Mouse (Mus musculus): ENCODE results near the gene Treh. TPM values are rescaled to one million over a fixed set of nuclear protein-coding genes. Genes with fewer than 3 reads are reported as not detected.

The Treh gene
- polyA plus RNA-seq, 1 experiment from 2014 or later = 2.2 TPM

DNA sequence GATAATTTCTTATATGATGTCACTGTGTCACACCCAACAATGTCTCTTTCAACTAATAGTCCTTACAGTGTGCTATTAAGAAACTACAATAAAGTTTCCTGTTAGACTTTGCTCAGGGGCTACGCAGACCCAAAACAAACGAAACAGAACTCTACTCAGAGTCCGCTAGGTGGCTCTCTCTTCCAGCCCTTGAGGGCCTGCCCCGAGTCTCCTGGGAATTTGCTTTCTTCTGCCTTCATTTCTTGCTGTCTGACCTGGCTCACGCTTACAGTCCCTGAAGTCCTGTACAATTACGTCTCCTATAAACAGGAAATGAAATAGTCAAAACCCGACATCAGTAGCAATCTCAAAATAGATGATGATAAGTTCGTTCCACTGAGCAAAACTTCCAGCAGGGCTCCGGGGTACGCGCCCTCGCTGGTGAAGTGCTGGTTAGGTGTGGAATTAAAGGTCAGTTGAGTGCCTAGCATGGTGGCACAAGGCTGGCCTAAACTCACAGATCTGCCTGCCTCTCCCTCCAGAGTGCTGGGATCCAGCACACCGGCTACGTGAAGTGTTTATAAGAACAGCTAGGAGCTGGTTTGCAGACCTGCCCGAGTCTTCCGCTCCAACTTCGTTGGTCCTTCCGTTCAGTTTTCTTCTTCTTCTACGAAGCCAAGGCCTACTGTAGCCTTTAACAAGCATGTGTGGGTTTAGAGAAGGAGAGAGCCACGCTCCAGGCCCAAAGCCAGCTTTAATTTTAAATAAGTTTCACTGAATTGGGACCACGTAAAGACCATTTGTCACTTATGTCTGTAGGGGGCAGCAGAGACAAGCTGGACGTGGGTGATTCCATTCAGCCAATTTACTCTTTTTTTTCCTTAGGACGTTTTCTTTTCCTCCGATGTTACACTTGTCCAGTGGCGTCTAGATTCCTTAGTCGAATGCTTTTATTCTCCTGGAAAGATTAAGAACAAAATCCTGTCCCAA, 17.7 kb upstream of the Treh start:
- H3K27ac ChIP-seq = peak overlapping the region; percentile 54; the same call in 1 of the 2 replicates

DNA sequence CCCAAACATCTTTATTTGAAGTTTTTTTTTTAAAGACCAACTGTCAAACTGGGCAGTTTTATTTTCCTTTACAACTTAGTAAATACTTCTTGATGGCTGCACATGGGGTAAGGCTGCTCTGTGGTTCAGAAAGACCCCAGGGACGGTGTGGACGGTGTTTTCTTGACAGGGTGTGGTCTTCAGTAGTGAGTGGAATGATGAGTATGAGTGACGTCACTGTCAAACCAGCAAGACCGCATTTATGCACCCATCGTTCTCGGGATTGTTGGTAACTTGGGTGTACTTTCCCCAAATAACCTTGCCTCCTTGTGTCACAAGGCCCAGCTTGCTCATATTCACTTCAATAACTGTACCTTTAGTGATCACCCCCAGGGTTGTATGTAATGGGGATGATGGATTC, 9.3 kb upstream of the Treh start:
- Histone ChIP-seq H3K4me2 (ENCODE audit: low read length) (no peak overlapping the region), H3K4me1 (replicated peaks; ENCODE audit: insufficient read depth, low read length) (no peaks in the 10 kb centered on the region), H3K36me3 (ENCODE audit: insufficient read depth, low read length) (no peaks in the 10 kb centered on the region), H3K9ac (ENCODE audit: low read depth, low read length) (no peak overlapping the region), H3K9me3 (replicated peaks; ENCODE audit: low read length) (no peaks in the 10 kb centered on the region), H3K27ac (no peak overlapping the region), H3K4me3 (replicated peaks; ENCODE audit: low read depth, low read length) (no peak overlapping the region), H3K27me3 (ENCODE audit: insufficient read depth, low read length) (no peaks in the 10 kb centered on the region)
- WGBS = 91% methylated on average over 6 of the region's 6 CpGs
- DNase-seq (ENCODE audit: low spot score) (no peak), ATAC-seq (replicated peaks; ENCODE audit: low FRiP score, low read depth) (no peak)
- no peak for TF ChIP-seq CTCF (IDR thresholded peaks at IDR 0.05; ENCODE audit: low read depth)

More for the DNA sequence above, 17.7 kb upstream of the Treh start:
- Histone ChIP-seq H3K4me1 (replicated peaks; ENCODE audit: insufficient read depth, low read length) (0 out of 2 replicates have a peak, but pooled peaks cover 5% of the 10 kb centered on the region), H3K27me3 (ENCODE audit: insufficient read depth, low read length) (no peaks in the 10 kb centered on the region), H3K36me3 (ENCODE audit: insufficient read depth, low read length) (no peaks in the 10 kb centered on the region), H3K4me2 (ENCODE audit: low read length) (peak overlapping the region; percentile 48), H3K9ac (ENCODE audit: low read depth, low read length) (peak overlapping the region; percentile 6; the same call in 1 of the 2 replicates), H3K9me3 (replicated peaks; ENCODE audit: low read length) (no peaks in the 10 kb centered on the region), H3K4me3 (replicated peaks; ENCODE audit: low read depth, low read length) (no peak overlapping the region)
- peak; percentile 88 for TF ChIP-seq CTCF (IDR thresholded peaks at IDR 0.05; ENCODE audit: low read depth)
- WGBS = 22% methylated on average over 26 of the region's 26 CpGs
- peak; percentile 75 for ATAC-seq (replicated peaks; ENCODE audit: low FRiP score, low read depth)
- peak; percentile 96 for DNase-seq (ENCODE audit: low spot score)

DNA sequence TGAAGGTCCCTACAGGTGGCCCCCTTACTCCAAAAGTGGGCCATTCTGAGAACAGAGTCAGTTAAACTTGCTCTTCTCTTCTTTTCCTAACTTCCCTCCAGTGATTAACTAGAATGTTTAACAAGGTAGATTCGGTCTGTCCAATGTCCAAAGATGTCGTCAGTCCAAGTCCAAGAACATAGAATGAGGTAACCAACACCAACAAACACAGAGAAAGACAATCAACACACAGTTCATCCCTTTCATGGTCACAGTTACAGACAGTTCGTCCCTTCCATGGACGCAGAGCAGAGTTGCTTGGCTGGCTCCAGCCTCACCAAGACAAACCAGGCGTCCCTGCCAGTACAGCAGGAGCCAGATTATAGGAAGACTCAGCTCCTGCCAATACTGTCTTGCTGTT, 1.6 kb upstream of the Treh start:
- Histone ChIP-seq H3K4me2 (ENCODE audit: low read length) (no peak overlapping the region), H3K27ac (no peak overlapping the region), H3K27me3 (ENCODE audit: insufficient read depth, low read length) (no peaks in the 10 kb centered on the region), H3K36me3 (ENCODE audit: insufficient read depth, low read length) (no peaks in the 10 kb centered on the region), H3K4me3 (replicated peaks; ENCODE audit: low read depth, low read length) (no peak overlapping the region), H3K4me1 (replicated peaks; ENCODE audit: insufficient read depth, low read length) (no peaks in the 10 kb centered on the region), H3K9me3 (replicated peaks; ENCODE audit: low read length) (no peaks in the 10 kb centered on the region), H3K9ac (ENCODE audit: low read depth, low read length) (no peak overlapping the region)
- ATAC-seq (replicated peaks; ENCODE audit: low FRiP score, low read depth) (no peak), DNase-seq (ENCODE audit: low spot score) (no peak)
- TF ChIP-seq CTCF (IDR thresholded peaks at IDR 0.05; ENCODE audit: low read depth) = no peak
- WGBS = 83% methylated on average over 5 of the region's 5 CpGs

DNA sequence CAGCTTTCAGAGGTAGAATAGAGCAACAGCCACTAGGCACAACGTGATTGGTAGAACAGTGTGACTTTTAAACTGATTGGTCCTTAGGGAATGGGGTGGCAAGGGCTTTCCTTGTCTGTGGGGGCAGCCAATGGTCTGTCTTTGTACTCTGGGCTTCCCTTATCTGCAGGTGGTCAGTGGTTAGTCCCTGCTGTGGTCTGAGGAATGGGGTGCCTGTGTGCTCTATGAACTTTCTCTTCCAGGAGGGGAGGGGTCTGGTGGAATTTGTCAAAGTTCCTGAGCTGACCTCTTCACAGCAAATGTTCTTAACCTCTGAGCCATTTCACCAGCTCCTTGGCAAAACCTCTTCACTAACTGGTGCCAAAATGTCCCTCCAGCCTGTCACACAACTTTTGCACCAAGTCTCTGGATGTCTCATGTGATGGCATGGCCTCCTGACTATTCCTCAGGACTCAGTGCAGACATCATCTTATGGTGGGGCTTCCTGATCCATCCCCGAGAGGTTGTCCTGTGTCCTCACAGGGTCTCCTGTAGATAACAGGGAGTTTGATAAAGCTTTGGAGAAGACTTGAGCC, 655 bp upstream of the Treh start:
- no peak for TF ChIP-seq CTCF (IDR thresholded peaks at IDR 0.05; ENCODE audit: low read depth)
- DNase-seq (ENCODE audit: low spot score) (no peak), ATAC-seq (replicated peaks; ENCODE audit: low FRiP score, low read depth) (no peak)
- Histone ChIP-seq H3K4me2 (ENCODE audit: low read length) (no peak overlapping the region), H3K9ac (ENCODE audit: low read depth, low read length) (no peak overlapping the region), H3K9me3 (replicated peaks; ENCODE audit: low read length) (no peaks in the 10 kb centered on the region), H3K4me3 (replicated peaks; ENCODE audit: low read depth, low read length) (no peak overlapping the region), H3K36me3 (ENCODE audit: insufficient read depth, low read length) (no peaks in the 10 kb centered on the region), H3K4me1 (replicated peaks; ENCODE audit: insufficient read depth, low read length) (no peaks in the 10 kb centered on the region), H3K27ac (no peak overlapping the region), H3K27me3 (ENCODE audit: insufficient read depth, low read length) (no peaks in the 10 kb centered on the region)
- 66% methylated on average over 2 of the region's 2 CpGs for WGBS

GRCm38 (mm10) chr9:44678288-44678871, 5.3 kb downstream of the Treh start:
- WGBS = 89% methylated on average over 2 of the region's 2 CpGs
- ATAC-seq (replicated peaks; ENCODE audit: low FRiP score, low read depth) (no peak), DNase-seq (ENCODE audit: low spot score) (no peak)
- Histone ChIP-seq H3K4me2 (ENCODE audit: low read length) (no peak overlapping the region), H3K27me3 (ENCODE audit: insufficient read depth, low read length) (no peaks in the 10 kb centered on the region), H3K27ac (no peak overlapping the region), H3K9me3 (replicated peaks; ENCODE audit: low read length) (no peaks in the 10 kb centered on the region), H3K4me1 (replicated peaks; ENCODE audit: insufficient read depth, low read length) (no peaks in the 10 kb centered on the region), H3K4me3 (replicated peaks; ENCODE audit: low read depth, low read length) (no peak overlapping the region), H3K9ac (ENCODE audit: low read depth, low read length) (no peak overlapping the region), H3K36me3 (ENCODE audit: insufficient read depth, low read length) (no peaks in the 10 kb centered on the region)
- TF ChIP-seq CTCF (IDR thresholded peaks at IDR 0.05; ENCODE audit: low read depth) = peak; percentile 55

DNA sequence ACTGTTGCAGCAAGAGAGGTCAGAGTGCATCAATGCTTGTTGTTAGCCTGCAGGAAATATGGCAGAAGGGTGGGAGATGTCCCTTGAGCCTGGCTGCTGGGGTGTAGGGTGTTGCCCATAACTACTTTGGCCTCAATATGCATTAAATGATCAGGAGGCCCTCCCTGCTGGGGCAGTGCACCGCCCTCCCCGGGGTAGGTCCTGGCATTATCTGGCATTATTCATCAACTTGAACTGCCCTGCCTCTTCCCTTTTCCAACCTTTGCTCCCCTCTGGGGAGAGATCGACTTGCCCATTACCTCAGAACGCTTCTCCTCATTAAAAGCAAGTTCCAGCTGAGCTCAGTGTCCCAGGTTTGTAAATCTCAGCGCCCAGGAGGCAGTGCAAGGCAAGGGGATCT, 6.5 kb downstream of the Treh start:
- Histone ChIP-seq H3K4me2 (ENCODE audit: low read length) (no peak overlapping the region), H3K36me3 (ENCODE audit: insufficient read depth, low read length) (no peaks in the 10 kb centered on the region), H3K4me3 (replicated peaks; ENCODE audit: low read depth, low read length) (no peak overlapping the region), H3K9me3 (replicated peaks; ENCODE audit: low read length) (no peaks in the 10 kb centered on the region), H3K4me1 (replicated peaks; ENCODE audit: insufficient read depth, low read length) (no peaks in the 10 kb centered on the region), H3K27ac (no peak overlapping the region), H3K27me3 (ENCODE audit: insufficient read depth, low read length) (no peaks in the 10 kb centered on the region), H3K9ac (ENCODE audit: low read depth, low read length) (no peak overlapping the region)
- no peak for DNase-seq (ENCODE audit: low spot score)
- no peak for TF ChIP-seq CTCF (IDR thresholded peaks at IDR 0.05; ENCODE audit: low read depth)
- WGBS = 60% methylated on average over 5 of the region's 5 CpGs
- no peak for ATAC-seq (replicated peaks; ENCODE audit: low FRiP score, low read depth)

Measured in kidney, postnatal 0 days (tissue).